Mouse (Mus musculus) erythroblast, embryonic 14.5 days (primary cell): ENCODE data around the gene Cyp4f15.

Experiments used
- GATA1 ChIP-seq: IDR thresholded peaks from 2 replicates; pipeline ENCODE4 v1.6.1; 2012; ENCODE audit warnings: low read length, inconsistent platforms, mixed read lengths
- TAL1 ChIP-seq: IDR thresholded peaks from 3 replicates; pipeline ENCODE4 v1.6.1; 2012; ENCODE audit warnings: low read length, inconsistent platforms, mixed read lengths

GRCm38 (mm10) chr17:32657041-32657440 is 28.4 kb upstream of the Cyp4f15 start:
- no peak for TF ChIP-seq GATA1
- TF ChIP-seq TAL1 = no peak
